Mouse (Mus musculus) limb, embryonic 14.5 days (tissue): ENCODE measurements at regions not wholly inside any gene's neighbourhood (a gene's known extent, or its start where the extent isn't known, plus 50 kb on each side); places are given as distances from the start of the nearest gene placed in this dataset.
A peak's percentile ranks its signal among the peaks of the same experiment; 100 is the strongest.

ENCODE experiments used
- ATAC-seq: fragments of 200-750 bp; cut with Nextera tagmentation; 2 replicates; pipeline ENCODE4 v1.8.0; 2017; ENCODE audit warnings: low read depth, moderate number of reproducible peaks, moderate TSS enrichment; ENCODE audit not compliant: low FRiP score
- DNase-seq: peaks from one replicate; pipeline ENCODE4 v3.0.0-alpha.2; 2015; ENCODE audit warnings: low spot score
- H3K27ac ChIP-seq: fragments of 300-500 bp; sonication (generic); replicated peaks from 2 replicates; pipeline ENCODE4 v1.5.1; 2014; ENCODE audit warnings: low read depth, mild to moderate bottlenecking, low read length, moderate library complexity, mixed read lengths
- H3K27me3 ChIP-seq: fragments of 300-500 bp; sonication (generic); 2 replicates; pipeline ENCODE4 v1.6.1; 2014; ENCODE audit warnings: low read length, mixed read lengths; ENCODE audit not compliant: control insufficient read depth, insufficient read depth
- H3K36me3 ChIP-seq: fragments of 300-500 bp; sonication (generic); 2 replicates; pipeline ENCODE4 v1.6.1; 2014; ENCODE audit warnings: mild to moderate bottlenecking, low read length, moderate library complexity, mixed read lengths; ENCODE audit not compliant: control insufficient read depth, insufficient read depth
- H3K4me1 ChIP-seq: fragments of 300-500 bp; sonication (generic); 2 replicates; pipeline ENCODE4 v1.6.1; 2014; ENCODE audit warnings: antibody characterized with exemption, low read length, mixed read lengths; ENCODE audit not compliant: control insufficient read depth, insufficient read depth
- H3K4me2 ChIP-seq: fragments of 300-500 bp; sonication (generic); replicated peaks from 2 replicates; pipeline ENCODE4 v1.6.1; 2014; ENCODE audit warnings: low read depth, mild to moderate bottlenecking, low read length, moderate library complexity; ENCODE audit not compliant: severe bottlenecking
- H3K4me3 ChIP-seq: fragments of 300-500 bp; sonication (generic); replicated peaks from 2 replicates; pipeline ENCODE4 v1.5.1; 2014; ENCODE audit warnings: low read length
- H3K9ac ChIP-seq: fragments of 300-500 bp; sonication (generic); 2 replicates; pipeline ENCODE4 v1.6.1; 2014; ENCODE audit warnings: mild to moderate bottlenecking, low read depth, low read length, moderate library complexity; ENCODE audit not compliant: severe bottlenecking
- H3K9me3 ChIP-seq: fragments of 300-500 bp; sonication (generic); 2 replicates; pipeline ENCODE4 v1.6.1; 2016; ENCODE audit warnings: low read length; ENCODE audit not compliant: control insufficient read depth
- POLR2A ChIP-seq: fragments of 200-500 bp; IDR thresholded peaks from 2 replicates; pipeline ENCODE4 v1.8.0; 2012; ENCODE audit warnings: inconsistent platforms, mild to moderate bottlenecking, moderate library complexity, borderline replicate concordance; ENCODE audit not compliant: insufficient read depth, insufficient read length; ENCODE audit errors: extremely low read depth
- WGBS: fragments of 180-500 bp; shearing (Covaris S2); extraction: QIAGEN DNeasy Blood & Tissue Kit; methylation state at CpG from one replicate; pipeline ENCODE4 v1.1.7; 2014; 5-methylcytosine and 5-hydroxymethylcytosine counted together

- WGBS = 88% methylated on average over 5 of the region's 5 CpGs
- no peak overlapping the region for H3K9ac ChIP-seq
- no peaks in the 10 kb centered on the region for H3K36me3 ChIP-seq
- no peak overlapping the region for H3K4me3 ChIP-seq
- H3K4me1 ChIP-seq = no peaks in the 10 kb centered on the region
- H3K27me3 ChIP-seq = no peaks in the 10 kb centered on the region
- ATAC-seq = no peak
- DNase-seq = no peak
- H3K4me2 ChIP-seq = no peak overlapping the region
- no peak for TF ChIP-seq POLR2A
- H3K9me3 ChIP-seq = no peaks in the 10 kb centered on the region
- H3K27ac ChIP-seq = no peak overlapping the region
Observed at GRCm38 (mm10) chr1:14589905-14590304, 1503.2 kb downstream of the 4930444P10Rik start.

- H3K27ac ChIP-seq = no peak overlapping the region
- TF ChIP-seq POLR2A = no peak
- no peak for DNase-seq
- no peak for ATAC-seq
- no peaks in the 10 kb centered on the region for H3K9me3 ChIP-seq
- no peaks in the 10 kb centered on the region for H3K4me1 ChIP-seq
- WGBS = 81% methylated on average over 1 of the region's 1 CpGs
- no peaks in the 10 kb centered on the region for H3K27me3 ChIP-seq
- H3K36me3 ChIP-seq = no peaks in the 10 kb centered on the region
- no peak overlapping the region for H3K9ac ChIP-seq
- H3K4me2 ChIP-seq = no peak overlapping the region
- H3K4me3 ChIP-seq = no peak overlapping the region
Observed at GRCm38 (mm10) chr1:14579376-14579775, 1513.7 kb downstream of the 4930444P10Rik start.

- no peak for TF ChIP-seq POLR2A
- H3K27me3 ChIP-seq = 0 out of 2 replicates have a peak, but pooled peaks cover 7% of the 10 kb centered on the region
- H3K4me1 ChIP-seq = no peaks in the 10 kb centered on the region
- H3K9ac ChIP-seq = no peak overlapping the region
- no peak overlapping the region for H3K4me2 ChIP-seq
- no peak overlapping the region for H3K4me3 ChIP-seq
- DNase-seq (no peak), ATAC-seq (no peak)
- H3K27ac ChIP-seq = no peak overlapping the region
- H3K9me3 ChIP-seq = no peaks in the 10 kb centered on the region
- no peaks in the 10 kb centered on the region for H3K36me3 ChIP-seq
- WGBS = 92% methylated on average over 1 of the region's 1 CpGs
Observed at GRCm38 (mm10) chr1:14576263-14576662, 1516.9 kb downstream of the 4930444P10Rik start.

- 24% methylated on average over 5 of the region's 5 CpGs for WGBS
- ATAC-seq = no peak
Observed at GRCm38 (mm10) chr1:14570562-14570981, 1522.6 kb downstream of the 4930444P10Rik start.

GRCm38 (mm10) chr1:14570113-14570512 lies 1523.0 kb downstream of the 4930444P10Rik start:
- DNase-seq = no peak
- WGBS = 29% methylated on average over 3 of the region's 3 CpGs
- no peaks in the 10 kb centered on the region for H3K9me3 ChIP-seq
- H3K4me3 ChIP-seq = no peak overlapping the region
- no peak overlapping the region for H3K4me2 ChIP-seq
- no peak overlapping the region for H3K9ac ChIP-seq
- TF ChIP-seq POLR2A = no peak
- peaks cover 2% of the 10 kb centered on the region; the same call in 1 of the 2 replicates for H3K4me1 ChIP-seq
- H3K27me3 ChIP-seq = 0 out of 2 replicates have a peak, but pooled peaks cover 14% of the 10 kb centered on the region
- ATAC-seq = peak; percentile 55; the same call in 1 of the 2 replicates
- H3K36me3 ChIP-seq = no peaks in the 10 kb centered on the region
- H3K27ac ChIP-seq = no peak overlapping the region

More at GRCm38 (mm10) chr1:14570562-14570981, 1522.6 kb downstream of the 4930444P10Rik start:
- Histone ChIP-seq H3K4me2 (no peak overlapping the region), H3K4me3 (no peak overlapping the region), H3K9ac (no peak overlapping the region), H3K4me1 (peaks cover 2% of the 10 kb centered on the region; the same call in 1 of the 2 replicates), H3K9me3 (no peaks in the 10 kb centered on the region), H3K27ac (no peak overlapping the region), H3K27me3 (0 out of 2 replicates have a peak, but pooled peaks cover 11% of the 10 kb centered on the region), H3K36me3 (no peaks in the 10 kb centered on the region)
- TF ChIP-seq POLR2A = no peak
- DNase-seq = peak; percentile 28
